Mouse (Mus musculus): ENCODE data around the gene Thoc2. TPM values are rescaled to one million over a fixed set of nuclear protein-coding genes. Genes with fewer than 3 reads are reported as not detected.
"Not testable (repeated sequence)": the region's sequence is repeated elsewhere in the genome, so short reads cannot be mapped to it uniquely, and the experiment has no call there.

Gene Thoc2
- total RNA-seq (2014; fragmentation: Nextera tagmentation) = 98.7 and 111 TPM in 2 replicates
- 97.9 and 126 TPM in 2 replicates for total RNA-seq (2017)

DNA sequence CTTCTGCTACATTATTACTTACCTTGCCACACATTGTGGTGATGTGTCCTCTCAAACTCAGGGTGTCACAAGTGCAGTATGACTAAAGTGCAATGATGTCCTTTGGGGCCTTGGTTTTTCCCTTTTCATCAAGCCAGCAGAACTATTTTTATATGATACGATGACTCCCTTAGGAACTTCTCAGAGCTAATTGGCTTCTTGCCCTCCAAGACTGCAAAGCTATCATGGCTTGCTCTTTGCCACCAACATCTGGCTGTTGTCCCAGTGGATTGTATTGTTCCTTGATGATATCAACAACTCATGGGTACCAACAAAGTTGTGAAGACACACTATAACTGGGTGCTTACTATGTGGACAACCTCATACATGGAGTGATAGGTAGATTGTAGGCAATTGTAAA is at the start of gene Thoc2:
Gene Thoc2, minus strand, starts transcription at position 101 of the 400 bp plus-strand sequence.
- no peak for ATAC-seq (replicated peaks; ENCODE audit: low FRiP score, low TSS enrichment, poor library complexity, severe bottlenecking)

DNA sequence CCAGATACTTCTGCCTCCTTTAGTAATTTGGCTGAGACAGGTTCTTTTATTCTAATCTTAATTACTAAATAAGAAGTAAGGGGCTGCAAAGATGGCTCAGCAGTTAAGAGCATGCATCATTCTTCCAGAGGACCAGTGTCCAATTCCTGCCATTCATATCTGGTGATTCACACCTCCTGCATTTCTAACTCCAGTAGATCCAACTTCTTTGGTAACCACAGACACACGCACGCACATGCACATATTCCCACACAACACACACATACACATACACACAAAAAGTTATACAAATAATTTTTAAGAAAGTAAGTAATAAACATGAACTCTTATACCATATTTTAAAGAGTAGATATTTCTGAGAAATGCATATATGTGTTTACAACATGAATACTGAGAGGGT is 49.6 kb upstream of the Thoc2 start:
- ATAC-seq (replicated peaks; ENCODE audit: low FRiP score, low TSS enrichment, poor library complexity, severe bottlenecking) = no peak

DNA sequence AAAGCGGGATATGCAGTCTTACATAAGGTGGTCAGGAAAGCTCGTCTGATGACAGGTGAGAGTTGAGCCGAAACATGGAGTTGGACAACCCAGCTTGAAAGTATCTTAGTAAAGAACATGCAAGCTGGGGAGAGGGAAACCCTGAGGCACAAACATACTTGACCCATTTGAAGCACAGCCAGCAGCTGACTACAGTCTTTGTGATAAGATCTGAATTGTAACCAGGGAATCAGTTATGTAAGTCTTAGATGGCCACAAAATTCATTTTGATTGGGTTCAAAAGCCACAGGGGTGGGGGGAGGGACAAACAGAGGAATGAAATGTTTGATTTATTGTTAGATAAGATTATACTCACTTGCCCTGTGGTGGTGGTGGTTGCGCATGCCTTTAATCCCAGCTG is 48.9 kb upstream of the Thoc2 start:
- ATAC-seq (replicated peaks; ENCODE audit: low FRiP score, low TSS enrichment, poor library complexity, severe bottlenecking) = no peak

DNA sequence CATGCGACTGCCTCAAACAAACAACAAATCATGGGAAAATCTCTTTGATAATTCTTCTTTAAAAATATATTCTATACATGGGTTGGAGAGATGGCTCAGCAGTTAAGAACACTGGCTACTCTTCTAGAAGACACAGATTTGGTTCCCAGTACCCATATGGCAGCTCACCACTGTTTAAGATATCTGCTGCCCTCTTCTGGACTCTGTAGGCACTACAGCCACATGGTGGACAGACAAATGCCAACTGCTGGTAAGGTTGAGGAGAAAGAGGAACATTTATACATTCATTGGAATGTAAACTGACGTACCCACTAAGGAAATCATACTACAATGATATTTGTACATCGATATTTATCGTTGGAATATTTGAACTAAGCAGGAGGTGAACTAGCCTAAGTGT is 36.7 kb upstream of the Thoc2 start:
- no peak for ATAC-seq (replicated peaks; ENCODE audit: low FRiP score, low TSS enrichment, poor library complexity, severe bottlenecking)

DNA sequence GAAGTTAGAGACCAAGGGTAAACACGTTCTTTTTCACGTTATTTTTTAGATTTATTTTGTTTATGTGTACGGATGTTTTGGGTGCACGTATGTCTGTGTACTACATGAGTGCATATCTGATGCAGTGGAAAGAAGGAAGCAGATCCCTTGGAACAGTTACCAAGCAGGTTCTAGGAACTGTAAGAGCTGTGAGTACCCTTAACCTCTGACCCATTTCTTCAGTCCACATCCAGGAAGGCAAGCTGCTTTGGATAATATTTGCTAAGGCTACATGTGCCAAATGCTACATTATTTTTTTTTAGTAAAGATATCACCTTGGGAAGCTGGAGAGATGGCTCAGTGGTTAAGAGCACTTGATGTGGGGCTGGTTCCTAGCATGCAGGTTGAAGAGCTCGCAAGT is 21.4 kb upstream of the Thoc2 start:
- no peak for ATAC-seq (replicated peaks; ENCODE audit: low FRiP score, low TSS enrichment, poor library complexity, severe bottlenecking)

DNA sequence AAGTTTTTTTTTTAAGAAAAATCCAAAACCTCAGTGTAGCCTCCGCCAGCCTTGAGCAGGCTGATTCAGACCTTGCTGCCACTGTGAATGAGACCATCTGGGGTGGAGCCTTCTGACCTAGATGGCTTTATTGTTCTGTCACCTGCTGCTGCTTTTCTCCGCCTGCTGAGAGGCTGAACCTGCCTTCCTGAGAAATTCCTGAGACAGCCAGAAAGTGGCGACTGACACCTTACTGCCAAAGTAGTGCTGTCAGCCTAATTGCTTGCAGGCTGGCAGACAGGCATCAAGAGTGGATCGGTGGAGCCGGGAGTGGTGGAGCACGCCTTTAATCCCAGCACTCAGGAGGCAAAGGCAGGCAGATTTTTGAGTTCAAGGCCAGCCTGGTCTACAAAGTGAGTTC is 11.3 kb upstream of the Thoc2 start:
- not testable (repeated sequence) for ATAC-seq (replicated peaks; ENCODE audit: low FRiP score, low TSS enrichment, poor library complexity, severe bottlenecking)

DNA sequence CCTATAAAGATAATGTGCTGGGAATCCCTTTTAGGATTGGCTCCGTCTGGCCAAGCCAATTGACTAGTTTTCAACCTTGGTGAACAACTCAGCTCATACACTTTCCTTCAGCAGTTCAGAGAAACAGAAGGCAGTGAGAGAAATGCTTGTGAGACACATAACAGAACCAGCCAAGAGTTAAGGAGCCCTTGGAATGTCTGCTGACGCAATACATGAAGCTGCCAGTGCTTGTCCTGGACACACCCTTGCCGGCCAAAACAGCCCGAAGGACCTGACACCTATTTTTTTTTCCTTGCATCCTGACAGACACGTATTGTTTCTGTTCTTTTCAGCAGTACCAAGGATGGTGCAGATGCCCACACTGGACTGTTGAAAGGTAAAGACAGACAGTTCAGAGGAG is 4.2 kb upstream of the Thoc2 start:
- no peak for ATAC-seq (replicated peaks; ENCODE audit: low FRiP score, low TSS enrichment, poor library complexity, severe bottlenecking)

DNA sequence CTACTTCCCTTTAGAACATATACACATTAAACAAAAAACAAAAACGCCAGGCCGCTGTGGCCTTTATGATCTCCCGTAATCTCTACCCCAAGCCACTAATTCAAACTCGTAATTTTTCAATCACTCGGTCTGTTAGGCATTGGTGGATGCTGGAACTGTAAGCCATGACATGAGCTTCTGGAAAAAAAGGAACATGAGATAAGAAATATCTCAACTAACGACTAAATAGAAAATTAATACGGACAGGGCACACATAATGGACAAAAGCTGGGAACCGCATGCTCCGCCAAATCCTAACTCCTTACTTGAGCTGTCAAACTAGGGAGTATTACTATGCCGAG is 8.4 kb downstream of the Thoc2 start:
- no peak for ATAC-seq (replicated peaks; ENCODE audit: low FRiP score, low TSS enrichment, poor library complexity, severe bottlenecking)

DNA sequence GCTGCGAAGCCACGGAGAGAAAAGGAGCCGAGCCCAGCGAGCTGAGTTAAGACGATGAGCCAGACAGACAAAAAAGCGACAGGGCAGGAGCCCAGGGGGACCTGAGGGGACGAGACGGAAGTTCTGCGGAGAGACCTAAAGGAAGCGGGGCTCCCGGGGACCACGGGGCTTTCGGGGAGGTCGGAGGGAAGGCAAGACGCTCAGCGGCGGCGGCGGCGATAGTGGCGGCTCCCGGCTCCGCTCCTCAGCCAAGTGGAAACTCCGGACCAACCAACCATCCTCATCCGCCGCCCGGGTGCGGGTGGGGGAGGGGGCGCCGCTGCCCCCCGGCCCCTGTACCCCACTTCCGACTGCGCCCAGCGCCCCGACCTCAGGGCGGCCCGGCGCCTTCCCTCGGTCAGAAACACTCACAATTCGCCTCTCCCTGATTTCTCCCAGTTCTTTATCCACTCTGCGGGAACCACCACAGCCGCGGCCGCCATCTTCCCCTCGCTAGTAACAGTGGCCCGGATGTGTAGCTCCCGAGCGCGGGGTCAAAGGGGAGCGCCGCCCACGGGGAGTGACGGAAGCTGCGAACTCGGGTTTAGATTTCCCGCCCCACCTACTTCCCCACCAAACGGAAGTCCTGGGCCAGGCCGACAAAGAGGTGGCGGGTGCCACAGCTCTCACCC is 8.9 kb downstream of the Thoc2 start:
- ATAC-seq (replicated peaks; ENCODE audit: low FRiP score, low TSS enrichment, poor library complexity, severe bottlenecking) = peak; percentile 97

DNA sequence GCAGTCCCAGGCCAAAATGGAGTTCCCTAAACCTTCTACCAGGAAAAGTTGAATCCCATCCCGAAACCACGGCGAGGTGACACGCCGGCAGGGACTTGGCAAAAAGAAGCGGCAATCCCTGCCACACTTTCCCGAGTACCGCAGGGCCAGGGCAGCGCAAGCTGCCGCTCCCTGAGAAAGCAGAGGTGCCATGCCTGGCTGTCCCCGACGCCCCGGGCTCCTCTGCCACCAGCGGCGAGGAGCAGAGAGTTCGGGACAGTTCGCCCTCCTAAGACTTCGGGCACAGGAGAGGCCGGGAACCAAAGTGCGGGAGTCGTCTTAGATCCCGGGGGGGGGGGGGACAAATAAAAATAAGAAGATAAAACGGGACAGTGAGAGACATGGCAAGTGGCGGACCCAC is 9.5 kb downstream of the Thoc2 start:
- ATAC-seq (replicated peaks; ENCODE audit: low FRiP score, low TSS enrichment, poor library complexity, severe bottlenecking) = peak; percentile 36

DNA sequence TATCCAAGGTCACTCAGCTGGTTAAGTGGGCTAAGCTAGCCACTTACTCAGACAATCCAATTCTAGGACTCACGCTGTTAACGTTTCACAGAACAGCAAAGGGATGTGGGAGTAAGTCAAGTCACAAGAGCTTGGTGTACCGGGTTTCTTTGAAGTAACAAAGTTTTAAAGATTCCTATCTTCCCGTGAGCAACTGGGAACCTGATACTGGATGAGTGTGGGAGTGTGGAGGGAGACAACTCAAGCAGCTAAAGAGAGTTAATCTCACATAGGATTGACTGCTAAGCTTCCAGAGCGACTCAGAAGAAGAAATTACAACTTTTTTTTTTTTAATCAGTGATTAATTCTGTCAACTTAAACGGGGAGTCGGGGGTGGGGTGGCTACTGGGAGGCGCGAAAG is 10.0 kb downstream of the Thoc2 start:
- peak; percentile 12; the same call in 1 of the 2 replicates for ATAC-seq (replicated peaks; ENCODE audit: low FRiP score, low TSS enrichment, poor library complexity, severe bottlenecking)

DNA sequence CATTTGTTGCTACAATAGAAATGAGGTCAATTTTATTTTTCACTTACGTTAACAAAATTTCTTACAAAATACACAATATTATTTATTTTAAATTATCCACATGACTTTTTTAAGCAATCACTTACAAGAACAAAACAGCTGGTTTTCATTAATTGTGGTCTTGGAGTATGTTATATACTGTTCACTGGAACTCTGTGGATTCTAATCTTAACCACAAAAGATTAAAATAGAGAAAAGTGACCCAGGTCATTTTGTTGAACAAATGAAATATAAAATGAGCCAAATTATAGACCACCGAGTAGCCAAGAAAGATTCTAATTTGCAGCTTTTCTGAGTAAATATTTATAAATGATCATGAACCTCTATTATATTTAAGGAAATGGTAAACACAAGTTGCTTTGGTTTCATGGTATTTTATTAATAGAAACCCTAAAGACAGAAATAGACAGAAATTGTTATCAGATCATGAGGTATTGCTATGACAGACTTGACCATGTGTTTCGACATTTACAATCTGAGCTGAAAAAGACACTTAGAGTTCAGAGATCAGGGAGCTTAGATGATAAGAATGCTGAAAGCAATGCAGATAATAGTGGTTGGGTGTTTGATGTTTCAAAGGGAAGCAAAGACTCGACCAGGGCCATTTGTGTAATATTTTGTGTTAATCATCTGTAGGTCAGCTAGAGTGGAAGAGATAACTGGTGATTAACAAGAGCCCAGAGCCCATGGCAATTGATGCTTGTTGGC is 35.5 kb downstream of the Thoc2 start:
- ATAC-seq (replicated peaks; ENCODE audit: low FRiP score, low TSS enrichment, poor library complexity, severe bottlenecking) = no peak

DNA sequence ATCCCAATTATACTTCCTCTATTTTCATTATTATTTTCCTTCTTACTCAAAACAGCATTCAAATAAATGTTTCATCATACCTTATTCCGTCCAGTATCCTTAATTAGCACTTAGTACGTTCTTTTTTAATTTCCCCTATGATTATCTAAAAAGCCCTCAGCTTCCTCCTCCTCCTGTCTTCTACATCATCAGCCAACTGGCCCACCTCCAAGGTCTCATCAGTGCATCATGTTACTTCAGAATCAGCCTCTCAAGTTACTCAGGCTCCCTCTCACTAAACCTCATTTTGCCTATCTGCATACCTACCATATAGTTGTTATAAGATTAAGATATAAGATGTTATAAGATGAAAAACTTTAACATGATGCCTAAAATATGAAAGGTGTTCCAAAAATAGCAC is 43.9 kb downstream of the Thoc2 start:
- no peak for ATAC-seq (replicated peaks; ENCODE audit: low FRiP score, low TSS enrichment, poor library complexity, severe bottlenecking)

DNA sequence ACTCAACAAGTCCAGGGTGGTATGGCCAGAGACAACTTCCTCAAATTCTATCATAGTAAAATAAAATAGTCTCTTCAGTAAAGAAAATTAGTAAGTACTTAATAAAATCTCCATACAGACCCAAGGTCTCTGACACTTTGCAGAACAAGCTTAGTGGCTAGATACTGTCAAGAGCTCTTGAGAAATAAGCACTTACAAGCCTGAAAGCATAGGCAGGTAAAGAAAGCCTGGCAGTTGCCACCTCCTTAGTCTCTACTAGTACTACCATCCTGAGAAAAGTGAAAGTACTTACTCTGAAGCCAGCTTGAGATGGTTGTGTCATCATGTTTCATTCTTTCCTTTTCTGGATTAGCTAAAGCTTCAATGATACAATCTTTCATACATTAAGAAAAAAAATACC is 82.7 kb downstream of the Thoc2 start:
- no peak for ATAC-seq (replicated peaks; ENCODE audit: low FRiP score, low TSS enrichment, poor library complexity, severe bottlenecking)

DNA sequence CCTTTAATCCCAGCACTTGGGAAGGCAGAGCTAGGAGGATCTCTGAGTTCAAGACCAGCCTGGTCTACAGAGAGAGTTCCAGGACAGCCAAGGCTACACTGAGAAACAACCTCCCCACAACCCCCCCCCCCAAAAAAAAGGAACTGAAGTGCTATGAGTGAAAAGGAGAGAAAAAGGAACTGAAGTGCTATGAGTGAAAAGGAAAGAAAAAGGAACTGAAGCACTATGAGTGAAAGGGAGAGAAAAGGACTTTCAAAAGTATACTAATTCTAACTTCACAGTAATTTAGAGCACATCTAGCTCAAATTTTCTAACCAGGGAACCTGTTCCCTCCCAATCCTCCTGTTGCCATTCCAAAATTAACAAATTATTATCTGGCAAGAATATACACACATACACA is 114.9 kb downstream of the Thoc2 start:
- no peak for ATAC-seq (replicated peaks; ENCODE audit: low FRiP score, low TSS enrichment, poor library complexity, severe bottlenecking)

DNA sequence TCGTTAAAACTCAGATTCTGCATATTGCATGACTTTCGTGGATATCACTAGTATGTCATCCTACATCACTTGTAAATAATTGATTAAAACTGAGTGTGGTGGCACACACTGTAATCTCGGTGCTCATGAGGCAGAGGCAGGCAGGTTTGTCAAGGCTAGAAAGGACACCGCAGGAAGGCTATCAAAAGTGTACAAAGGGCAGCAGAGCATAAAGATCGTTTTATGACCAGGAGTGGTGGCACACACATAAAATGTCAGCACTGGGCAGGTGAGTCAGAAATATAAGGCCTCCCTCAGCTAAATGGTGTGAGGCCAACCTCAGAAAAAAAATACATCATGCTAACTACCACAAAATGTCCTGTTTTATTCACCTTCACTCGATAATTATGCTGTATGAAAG is 127.2 kb downstream of the Thoc2 start:
- ATAC-seq (replicated peaks; ENCODE audit: low FRiP score, low TSS enrichment, poor library complexity, severe bottlenecking) = no peak

Other genes starting within 250 kb of the Thoc2 start
- gene Xiap, start 139.0 kb upstream of the Thoc2 start, total RNA-seq (2014; fragmentation: Nextera tagmentation) = 25.4 and 30.4 TPM in 2 replicates
- gene Xiap, start 139.0 kb upstream of the Thoc2 start, total RNA-seq (2017) = 31.5 and 35.6 TPM in 2 replicates
- gene Stag2, start 228.6 kb upstream of the Thoc2 start, total RNA-seq (2014; fragmentation: Nextera tagmentation) = 65.2 and 118 TPM in 2 replicates
- gene Stag2, start 228.6 kb upstream of the Thoc2 start, total RNA-seq (2017) = 508 and 636 TPM in 2 replicates

Measured in megakaryocyte-erythroid progenitor cell, adult 5-6 weeks (primary cell).